Mouse (Mus musculus) CD4-positive naive resting alpha-beta T cell, adult 57 days (primary cell): ENCODE data around the gene Cacul1. TPM values are rescaled to one million over a fixed set of nuclear protein-coding genes. Genes with fewer than 3 reads are reported as not detected.

ENCODE experiments used
- total RNA-seq: library from RNA; stranded (reverse); gene quantifications from one replicate; pipeline ENCODE4 v1.2.4, GENCODE M21; 2023

The Cacul1 gene
- 61.6 TPM for total RNA-seq

DNA sequence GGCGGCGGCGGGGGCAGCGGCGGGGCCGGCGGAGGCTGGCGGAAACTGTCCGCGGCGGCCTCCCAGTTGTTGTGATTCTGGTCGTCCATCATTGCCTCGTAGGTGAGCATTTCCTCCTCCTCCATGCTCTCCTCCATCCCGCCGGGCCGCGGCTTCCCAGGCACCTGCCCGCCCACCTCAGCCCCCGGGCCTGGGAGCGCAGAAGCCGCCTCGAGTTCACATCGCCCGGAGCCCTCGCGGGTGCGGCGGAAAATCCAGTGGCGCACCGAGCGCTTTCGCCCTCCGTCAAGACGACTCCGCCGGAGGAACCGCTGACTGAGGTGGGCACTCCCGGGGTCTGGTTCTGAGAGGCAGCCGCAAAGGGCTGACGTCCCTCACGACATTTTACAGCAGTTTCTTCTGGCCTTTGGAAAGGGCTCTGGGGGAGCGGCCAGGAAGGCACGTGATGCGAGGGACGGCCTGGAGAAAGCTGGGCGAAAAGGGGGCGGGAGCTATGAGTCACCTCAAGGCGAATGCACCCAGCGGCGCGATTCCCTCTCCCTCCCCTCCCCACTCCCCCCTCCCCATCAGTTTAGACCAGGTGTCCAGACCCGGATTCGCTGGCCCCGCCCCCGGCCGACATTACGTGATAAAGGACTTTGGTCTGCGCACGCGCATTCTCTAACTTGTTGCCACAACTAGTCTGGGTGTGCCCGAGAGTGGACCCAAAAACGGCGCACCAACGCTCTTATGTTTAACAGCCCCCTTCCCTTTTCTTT lies at the start of gene Cacul1:
Gene Cacul1 (minus strand): TSS at position 444 of the 758 bp plus-strand sequence.

Other genes with a start within 250 kb of the Cacul1 start
- not detected for gene Prlhr, start 112.7 kb downstream of the Cacul1 start, total RNA-seq
- gene Nanos1, start 175.0 kb upstream of the Cacul1 start, total RNA-seq, result 4.6 TPM
- 194 TPM for gene Eif3a, start 209.6 kb upstream of the Cacul1 start, total RNA-seq
- 23.9 TPM for gene Fam45a, start 230.6 kb upstream of the Cacul1 start, total RNA-seq